Mouse (Mus musculus): ENCODE measurements around the gene Olfr198. TPM values are rescaled to one million over a fixed set of nuclear protein-coding genes. Genes with fewer than 3 reads are reported as not detected.
"Not testable (repeated sequence)": the region's sequence is repeated elsewhere in the genome, so short reads cannot be mapped to it uniquely, and the experiment has no call there.

The Olfr198 gene
- total RNA-seq (2014; fragmentation: Nextera tagmentation) (not detected in 2 replicates), total RNA-seq (2017) (not detected in 2 replicates)

- ATAC-seq (replicated peaks; ENCODE audit: low FRiP score, low TSS enrichment, poor library complexity, severe bottlenecking) = not testable (repeated sequence)
Measured at GRCm38 (mm10) chr16:59203433-59203832, at the start of gene Olfr198. Gene Olfr198 (minus strand): TSS chr16:59203533.

- ATAC-seq (replicated peaks; ENCODE audit: low FRiP score, low TSS enrichment, poor library complexity, severe bottlenecking) = no peak
Measured at GRCm38 (mm10) chr16:59249684-59250083, 46.4 kb upstream of the Olfr198 start.

GRCm38 (mm10) chr16:59219667-59220066 lies 16.3 kb upstream of the Olfr198 start, which contains the start of gene Olfr199:
Gene Olfr199 (minus strand): TSS chr16:59219767.
- ATAC-seq (replicated peaks; ENCODE audit: low FRiP score, low TSS enrichment, poor library complexity, severe bottlenecking) = not testable (repeated sequence)

GRCm38 (mm10) chr16:59217861-59218260 lies 14.5 kb upstream of the Olfr198 start:
- not testable (repeated sequence) for ATAC-seq (replicated peaks; ENCODE audit: low FRiP score, low TSS enrichment, poor library complexity, severe bottlenecking)

- no peak for ATAC-seq (replicated peaks; ENCODE audit: low FRiP score, low TSS enrichment, poor library complexity, severe bottlenecking)
Measured at GRCm38 (mm10) chr16:59170354-59170753, 33.0 kb downstream of the Olfr198 start, which contains the start of gene Olfr196. Gene Olfr196 (minus strand): TSS chr16:59170454.

GRCm38 (mm10) chr16:59151996-59152395 lies 51.3 kb downstream of the Olfr198 start:
- ATAC-seq (replicated peaks; ENCODE audit: low FRiP score, low TSS enrichment, poor library complexity, severe bottlenecking) = no peak

Other genes starting within 250 kb of the Olfr198 start
- gene Olfr183, start 208.2 kb downstream of the Olfr198 start, total RNA-seq (2014; fragmentation: Nextera tagmentation) = not detected in 2 replicates
- gene Olfr183, start 208.2 kb downstream of the Olfr198 start, total RNA-seq (2017) = not detected in 2 replicates
- gene Olfr186, start 173.2 kb downstream of the Olfr198 start, total RNA-seq (2014; fragmentation: Nextera tagmentation) = not detected in 2 replicates
- gene Olfr186, start 173.2 kb downstream of the Olfr198 start, total RNA-seq (2017) = not detected in 2 replicates
- not detected in 2 replicates for gene Olfr187, start 163.8 kb downstream of the Olfr198 start, total RNA-seq (2014; fragmentation: Nextera tagmentation)
- gene Olfr187, start 163.8 kb downstream of the Olfr198 start, total RNA-seq (2017) = not detected in 2 replicates
- gene Olfr190, start 125.5 kb downstream of the Olfr198 start, total RNA-seq (2014; fragmentation: Nextera tagmentation) = not detected in 2 replicates
- not detected in 2 replicates for gene Olfr190, start 125.5 kb downstream of the Olfr198 start, total RNA-seq (2017)
- not detected in 2 replicates for gene Olfr191, start 113.7 kb downstream of the Olfr198 start, total RNA-seq (2014; fragmentation: Nextera tagmentation)
- gene Olfr191, start 113.7 kb downstream of the Olfr198 start, total RNA-seq (2017) = not detected in 2 replicates
- gene Olfr193, start 91.7 kb downstream of the Olfr198 start, total RNA-seq (2014; fragmentation: Nextera tagmentation) = not detected in 2 replicates
- gene Olfr193, start 91.7 kb downstream of the Olfr198 start, total RNA-seq (2017) = not detected in 2 replicates
- not detected in 2 replicates for gene Olfr194, start 82.5 kb downstream of the Olfr198 start, total RNA-seq (2014; fragmentation: Nextera tagmentation)
- not detected in 2 replicates for gene Olfr194, start 82.5 kb downstream of the Olfr198 start, total RNA-seq (2017)
- not detected in 2 replicates for gene Olfr195, start 56.5 kb downstream of the Olfr198 start, total RNA-seq (2014; fragmentation: Nextera tagmentation)
- not detected in 2 replicates for gene Olfr195, start 56.5 kb downstream of the Olfr198 start, total RNA-seq (2017)
- gene Olfr196, start 33.1 kb downstream of the Olfr198 start, total RNA-seq (2014; fragmentation: Nextera tagmentation) = not detected in 2 replicates
- gene Olfr196, start 33.1 kb downstream of the Olfr198 start, total RNA-seq (2017) = not detected in 2 replicates
- gene Olfr199, start 16.2 kb upstream of the Olfr198 start, total RNA-seq (2014; fragmentation: Nextera tagmentation) = not detected in 2 replicates
- gene Olfr199, start 16.2 kb upstream of the Olfr198 start, total RNA-seq (2017) = not detected in 2 replicates
- not detected in 2 replicates for gene Olfr201, start 69.1 kb upstream of the Olfr198 start, total RNA-seq (2014; fragmentation: Nextera tagmentation)
- not detected in 2 replicates for gene Olfr201, start 69.1 kb upstream of the Olfr198 start, total RNA-seq (2017)
- not detected in 2 replicates for gene Olfr202, start 83.3 kb upstream of the Olfr198 start, total RNA-seq (2014; fragmentation: Nextera tagmentation)
- gene Olfr202, start 83.3 kb upstream of the Olfr198 start, total RNA-seq (2017) = not detected in 2 replicates
- not detected in 2 replicates for gene Olfr203, start 95.3 kb upstream of the Olfr198 start, total RNA-seq (2014; fragmentation: Nextera tagmentation)
- not detected in 2 replicates for gene Olfr203, start 95.3 kb upstream of the Olfr198 start, total RNA-seq (2017)
- not detected in 2 replicates for gene Olfr204, start 114.7 kb upstream of the Olfr198 start, total RNA-seq (2014; fragmentation: Nextera tagmentation)
- gene Olfr204, start 114.7 kb upstream of the Olfr198 start, total RNA-seq (2017) = not detected in 2 replicates
- gene Olfr205, start 127.6 kb upstream of the Olfr198 start, total RNA-seq (2014; fragmentation: Nextera tagmentation) = not detected in 2 replicates
- gene Olfr205, start 127.6 kb upstream of the Olfr198 start, total RNA-seq (2017) = not detected in 2 replicates
- gene Olfr206, start 145.7 kb upstream of the Olfr198 start, total RNA-seq (2014; fragmentation: Nextera tagmentation) = not detected in 2 replicates
- gene Olfr206, start 145.7 kb upstream of the Olfr198 start, total RNA-seq (2017) = not detected in 2 replicates
- gene Olfr209, start 160.5 kb upstream of the Olfr198 start, total RNA-seq (2014; fragmentation: Nextera tagmentation) = not detected in 2 replicates
- not detected in 2 replicates for gene Olfr209, start 160.5 kb upstream of the Olfr198 start, total RNA-seq (2017)
- not detected in 2 replicates for gene Gabrr3, start 203.8 kb upstream of the Olfr198 start, total RNA-seq (2014; fragmentation: Nextera tagmentation)
- not detected in 2 replicates for gene Gabrr3, start 203.8 kb upstream of the Olfr198 start, total RNA-seq (2017)